Mouse (Mus musculus): ENCODE results near the gene Tedc2.

Gene Tedc2

DNA sequence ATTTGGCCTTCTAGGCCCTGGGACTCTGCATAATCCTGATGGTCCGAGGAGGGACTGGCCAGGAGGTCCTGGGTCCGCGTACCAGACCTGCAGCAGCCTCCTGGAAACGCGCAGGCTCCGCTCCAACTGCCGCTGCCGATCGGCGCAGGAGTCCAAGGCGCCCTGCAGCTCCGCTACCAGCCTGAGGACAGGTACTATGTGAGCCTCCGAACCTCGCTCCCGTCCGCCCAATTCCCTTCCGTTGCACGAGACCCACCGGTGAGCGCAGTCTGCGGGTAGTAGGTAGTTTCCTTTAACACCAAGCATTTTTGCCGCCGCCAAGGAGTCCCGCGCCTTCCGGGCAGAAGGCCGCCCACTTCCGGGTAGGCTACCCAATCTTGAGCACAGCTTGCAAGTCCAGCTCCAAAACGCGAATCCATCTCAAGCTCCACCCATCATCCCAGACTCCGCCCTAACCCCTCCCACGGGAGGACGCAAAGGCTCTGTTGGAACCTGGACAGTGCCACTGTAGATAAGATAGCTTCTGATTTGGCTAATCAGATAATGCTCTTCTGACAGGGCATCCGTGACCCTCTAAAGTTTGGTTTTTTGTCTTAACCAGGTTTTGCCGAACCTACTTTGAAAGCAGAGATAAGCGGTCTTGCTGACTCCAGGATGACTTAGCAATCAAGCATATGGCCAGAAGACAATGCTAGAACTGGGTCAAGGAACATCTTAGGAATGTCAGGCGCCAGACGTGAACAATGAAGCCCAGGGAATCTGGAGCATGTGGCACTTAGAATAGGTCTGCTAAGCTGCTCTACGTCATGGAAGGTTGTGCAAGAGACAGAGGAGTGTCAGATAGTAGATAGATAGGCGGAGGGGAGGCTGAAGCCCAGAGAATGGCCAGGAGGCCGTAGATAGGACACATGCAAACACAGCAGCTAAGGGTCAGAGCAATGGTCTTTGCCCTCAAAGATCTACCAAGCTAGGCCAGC lies at the start of gene Tedc2:
Tedc2 (minus strand) TSS at position 417 of the 977 bp plus-strand sequence.
- peak; percentile 96 for TF ChIP-seq GATA4 (IDR thresholded peaks at IDR 0.05; ENCODE audit: insufficient replicate concordance, low read length)

DNA sequence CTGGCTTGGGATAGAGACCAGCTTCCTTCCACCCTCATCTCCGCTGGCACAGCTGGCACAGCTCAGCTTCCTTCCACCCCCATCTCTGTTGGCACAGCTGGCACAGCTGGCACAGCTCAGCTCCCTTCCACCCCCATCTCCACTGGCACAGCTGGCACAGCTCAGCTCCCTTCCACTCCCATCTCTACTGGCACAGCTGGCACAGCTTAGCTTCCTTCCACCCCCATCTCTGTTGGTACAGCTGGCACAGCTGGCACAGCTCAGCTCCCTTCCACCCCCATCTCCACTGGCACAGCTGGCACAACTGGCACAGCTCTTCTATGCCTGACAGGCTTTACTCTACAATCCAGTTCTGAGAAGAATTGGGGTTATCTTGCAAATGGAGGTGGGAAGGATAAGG lies 46.5 kb upstream of the Tedc2 start:
- TF ChIP-seq GATA4 (IDR thresholded peaks at IDR 0.05; ENCODE audit: insufficient replicate concordance, low read length): no peak

DNA sequence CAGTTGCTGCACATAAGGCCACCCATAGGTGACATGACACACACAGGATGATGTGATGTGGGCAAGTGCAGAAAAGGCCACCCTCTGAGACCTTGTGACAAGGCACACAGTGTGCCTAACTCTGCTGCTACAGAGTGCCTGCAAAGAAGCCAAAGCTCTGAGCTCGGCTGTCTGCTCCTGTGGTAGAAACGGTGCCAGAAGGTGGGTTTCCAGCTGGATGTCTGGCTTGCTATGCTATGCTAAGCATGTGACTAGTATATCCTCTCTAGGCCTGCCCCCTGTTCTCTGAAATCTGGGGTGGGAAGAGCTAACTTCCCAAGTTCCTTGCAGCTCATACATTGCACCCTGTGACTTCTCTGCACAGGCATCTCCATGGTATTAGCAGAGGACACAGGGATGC lies 44.1 kb upstream of the Tedc2 start:
- TF ChIP-seq GATA4 (IDR thresholded peaks at IDR 0.05; ENCODE audit: insufficient replicate concordance, low read length): no peak

DNA sequence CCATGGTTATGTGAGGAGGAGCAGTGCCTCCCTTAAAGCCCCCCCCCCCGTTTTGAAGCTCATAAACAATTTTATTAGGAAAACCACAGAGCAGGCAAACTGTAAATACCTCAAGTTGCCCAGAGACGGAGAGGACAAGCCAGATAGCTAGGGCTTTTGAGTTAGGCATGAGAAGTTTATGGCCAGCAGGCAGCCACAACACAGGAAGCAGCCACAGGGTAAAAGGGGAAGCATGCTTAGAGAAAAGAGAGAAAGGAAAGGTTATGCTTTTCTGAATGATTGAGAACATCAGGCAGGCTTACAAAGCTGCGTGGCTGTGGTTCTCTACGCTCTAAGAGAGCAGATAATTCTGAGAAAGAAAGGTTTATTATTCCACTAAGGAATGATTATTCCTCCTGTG lies 39.9 kb upstream of the Tedc2 start:
- no peak for TF ChIP-seq GATA4 (IDR thresholded peaks at IDR 0.05; ENCODE audit: insufficient replicate concordance, low read length)

DNA sequence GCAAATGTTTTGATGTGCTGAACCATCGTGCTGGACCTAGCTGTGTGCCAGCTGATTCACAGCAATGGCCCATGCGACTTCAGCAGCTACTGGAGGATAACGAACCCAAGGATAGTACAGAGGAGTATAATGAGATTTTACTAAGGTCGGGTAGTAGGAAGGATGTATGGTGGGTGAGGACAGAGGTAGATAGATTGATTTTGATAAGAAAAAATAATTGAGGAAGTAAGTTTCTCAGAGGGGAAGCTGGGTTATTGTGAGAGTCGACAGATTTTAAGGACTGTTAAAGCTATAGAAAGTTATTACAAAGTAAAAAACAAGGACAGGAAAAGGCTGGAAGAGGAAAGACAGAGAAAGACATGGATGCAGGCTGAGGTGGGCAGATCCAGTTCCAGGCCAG lies 39.1 kb upstream of the Tedc2 start:
- TF ChIP-seq GATA4 (IDR thresholded peaks at IDR 0.05; ENCODE audit: insufficient replicate concordance, low read length): no peak

DNA sequence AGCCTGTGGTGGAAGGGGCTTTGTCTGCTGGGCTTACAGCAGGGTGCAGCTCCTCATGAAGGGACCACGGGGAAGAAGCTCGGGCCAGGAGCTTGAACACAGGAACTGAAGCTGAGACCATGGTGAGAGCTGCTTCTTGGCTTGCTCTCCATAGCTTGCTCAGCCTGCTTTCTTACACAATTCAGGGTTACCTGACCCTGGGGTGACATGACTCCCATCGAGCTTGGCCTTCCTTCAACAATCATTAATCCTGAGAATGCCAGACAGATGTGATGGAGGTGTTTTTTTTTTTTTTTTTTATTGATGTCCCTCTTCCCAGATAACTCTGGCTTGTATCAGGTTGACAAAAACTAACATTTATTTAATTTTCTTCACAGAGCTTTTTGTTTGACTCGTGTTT lies 38.3 kb upstream of the Tedc2 start:
- TF ChIP-seq GATA4 (IDR thresholded peaks at IDR 0.05; ENCODE audit: insufficient replicate concordance, low read length): no peak

DNA sequence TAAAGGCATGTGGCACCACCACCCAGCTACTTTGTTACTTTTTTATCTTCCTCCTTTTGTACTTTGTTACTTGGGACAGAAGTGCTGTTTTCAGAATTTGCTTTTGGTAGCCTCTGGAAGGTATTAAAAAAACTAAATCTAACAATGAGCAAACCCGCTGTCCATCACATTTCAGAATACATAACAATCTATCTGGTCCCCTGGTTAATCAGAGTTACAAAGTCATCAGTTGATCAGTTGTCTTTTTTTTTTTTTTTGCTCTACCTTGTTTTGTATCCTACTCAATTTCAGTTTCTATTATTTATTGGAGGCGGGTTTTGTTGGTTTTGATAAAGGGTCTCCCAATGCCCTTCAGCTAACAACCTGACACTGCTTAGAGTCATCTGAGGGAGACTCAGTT lies 31.7 kb upstream of the Tedc2 start:
- no peak for TF ChIP-seq GATA4 (IDR thresholded peaks at IDR 0.05; ENCODE audit: insufficient replicate concordance, low read length)

DNA sequence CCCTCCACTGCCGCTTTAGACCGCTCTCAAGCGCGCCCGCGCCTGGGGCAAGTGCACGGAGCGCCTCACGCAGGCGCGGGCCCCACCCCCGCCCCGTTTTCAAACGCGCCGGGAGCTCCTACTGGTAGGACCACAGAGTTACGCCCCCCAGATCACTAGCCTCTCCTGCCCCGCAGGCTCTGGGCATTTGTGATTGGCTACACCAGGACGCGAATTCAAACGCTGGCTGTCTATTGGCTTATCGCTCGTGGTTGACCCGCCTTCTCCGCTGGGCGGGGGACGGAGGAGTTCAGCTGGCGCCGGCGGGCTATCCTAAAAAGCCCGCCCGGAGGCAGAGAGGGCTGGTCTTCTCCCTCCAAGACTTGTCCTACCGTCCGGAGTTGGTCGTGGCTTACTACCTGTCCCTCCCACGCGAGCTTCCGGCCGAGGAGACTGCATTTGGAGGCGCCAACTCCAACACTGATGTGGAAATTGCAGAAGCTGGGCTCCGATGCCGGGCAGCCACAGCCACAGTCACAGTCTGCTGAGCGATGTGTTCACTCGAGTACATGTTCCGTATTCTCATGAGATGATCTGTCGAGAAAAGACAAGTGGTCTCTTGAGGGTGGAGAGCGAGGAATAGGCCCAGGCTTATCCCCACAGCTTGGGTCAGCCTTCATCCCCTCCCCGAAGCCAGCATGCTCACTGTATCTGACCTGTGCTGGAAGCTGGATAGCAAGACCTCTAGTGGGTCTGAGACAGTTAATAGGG lies 30.8 kb upstream of the Tedc2 start, which contains the start of gene Ccnf:
Ccnf (minus strand) TSS at position 165 of the 750 bp plus-strand sequence.
- TF ChIP-seq GATA4 (IDR thresholded peaks at IDR 0.05; ENCODE audit: insufficient replicate concordance, low read length): peak; percentile 3; the same call in 1 of the 2 replicates

DNA sequence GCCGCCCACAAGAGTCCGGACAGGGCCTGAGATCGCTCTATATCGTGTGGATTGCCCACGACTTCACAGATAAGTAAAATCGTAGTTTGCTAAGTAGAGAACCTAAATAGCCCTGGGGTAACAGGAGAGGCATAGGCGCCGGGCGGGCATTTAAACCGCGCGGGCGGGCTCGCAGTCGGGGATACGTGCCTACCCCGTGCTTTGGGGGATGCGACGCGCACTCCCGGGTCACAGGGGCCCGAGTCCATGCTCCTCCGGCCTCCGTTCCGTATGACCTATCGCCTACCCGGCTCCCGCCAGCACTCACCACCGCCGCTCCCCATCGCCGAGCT lies 30.3 kb upstream of the Tedc2 start:
- no peak for TF ChIP-seq GATA4 (IDR thresholded peaks at IDR 0.05; ENCODE audit: insufficient replicate concordance, low read length)

DNA sequence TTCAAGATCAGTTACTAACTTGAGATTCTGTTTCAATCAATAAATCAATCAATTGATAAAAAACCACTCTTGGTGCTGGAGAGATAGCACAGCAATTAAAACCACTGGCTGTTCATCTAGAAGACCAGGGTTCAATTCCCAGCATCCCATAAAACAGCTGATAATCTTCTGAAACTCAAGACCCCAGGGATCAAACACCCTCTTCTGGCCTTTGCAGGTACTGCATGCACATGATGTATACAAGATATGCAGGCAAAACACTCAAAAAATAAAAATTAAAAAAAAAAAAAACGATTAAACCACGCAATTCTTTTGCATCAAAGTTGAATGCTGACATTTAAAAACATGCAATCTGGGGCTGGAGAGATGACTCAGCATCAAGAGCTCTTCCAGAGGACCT lies 28.0 kb upstream of the Tedc2 start:
- TF ChIP-seq GATA4 (IDR thresholded peaks at IDR 0.05; ENCODE audit: insufficient replicate concordance, low read length): no peak

DNA sequence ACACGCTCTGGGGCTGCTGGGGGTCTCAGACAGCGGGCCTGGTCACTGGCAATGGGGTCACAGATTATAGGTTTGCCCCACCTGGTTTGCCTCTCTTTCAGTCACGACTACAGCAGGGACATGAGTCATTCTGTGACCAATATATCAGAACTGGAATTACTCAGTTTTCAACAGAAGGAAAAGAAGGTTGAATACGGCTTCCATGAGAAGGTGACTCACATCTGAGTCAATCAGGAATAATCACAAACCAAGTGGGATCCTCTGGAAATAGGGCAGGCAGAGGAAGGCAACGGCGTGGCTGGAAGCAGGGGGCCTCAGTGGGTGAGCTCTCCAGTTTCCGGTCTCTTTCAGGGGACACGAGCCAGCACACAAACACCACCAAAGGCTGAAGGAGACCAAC lies 23.4 kb upstream of the Tedc2 start:
- TF ChIP-seq GATA4 (IDR thresholded peaks at IDR 0.05; ENCODE audit: insufficient replicate concordance, low read length): no peak

DNA sequence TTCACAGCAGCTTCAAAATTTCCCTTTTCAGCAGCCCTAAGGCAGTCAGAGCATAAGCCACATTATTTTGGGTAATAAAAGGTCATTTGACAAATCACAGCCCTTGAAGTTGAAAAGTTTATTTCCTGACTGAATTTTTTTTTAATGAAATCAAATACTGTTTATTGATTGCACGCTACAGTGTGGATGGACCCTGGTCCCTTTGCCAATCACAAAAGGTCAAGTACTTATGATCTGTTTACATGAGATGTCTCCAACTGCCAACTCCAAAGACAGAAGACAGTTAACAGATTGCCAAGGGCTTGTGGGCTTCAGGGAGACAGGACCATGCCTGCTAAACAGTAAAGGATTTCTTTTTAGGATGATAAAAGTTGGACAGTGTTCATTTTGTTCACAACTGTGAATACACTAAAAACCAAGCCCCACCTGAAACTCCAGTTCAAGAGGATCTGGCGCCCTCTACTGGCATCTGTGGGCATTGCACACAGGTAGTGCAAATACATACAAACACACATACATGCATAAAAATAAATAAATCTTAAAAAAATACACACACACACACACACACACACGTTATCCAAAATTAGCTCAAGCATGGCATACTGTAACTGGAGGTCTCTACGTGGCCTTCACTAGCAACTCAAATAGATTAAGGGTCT lies 22.8 kb upstream of the Tedc2 start:
- TF ChIP-seq GATA4 (IDR thresholded peaks at IDR 0.05; ENCODE audit: insufficient replicate concordance, low read length): no peak

DNA sequence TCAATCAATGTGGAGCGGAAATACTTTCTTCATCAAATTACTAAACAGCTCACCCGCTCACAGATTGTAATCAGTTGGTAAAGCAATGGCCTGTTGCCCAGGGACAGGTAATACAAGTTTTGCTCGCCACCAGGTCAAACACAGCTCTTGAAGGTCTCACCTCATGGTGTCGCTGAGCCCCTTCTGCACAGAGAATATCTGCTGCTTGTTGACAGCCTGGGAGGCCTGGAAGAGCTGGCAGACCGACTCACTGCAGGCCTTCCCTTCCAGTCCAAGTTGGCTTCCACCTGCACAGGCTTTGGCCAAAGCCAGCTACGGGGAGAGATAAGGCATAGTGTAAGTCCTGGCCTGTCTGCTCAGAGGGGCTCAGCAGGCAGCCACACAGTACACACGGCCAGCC lies 16.3 kb upstream of the Tedc2 start:
- TF ChIP-seq GATA4 (IDR thresholded peaks at IDR 0.05; ENCODE audit: insufficient replicate concordance, low read length): no peak

DNA sequence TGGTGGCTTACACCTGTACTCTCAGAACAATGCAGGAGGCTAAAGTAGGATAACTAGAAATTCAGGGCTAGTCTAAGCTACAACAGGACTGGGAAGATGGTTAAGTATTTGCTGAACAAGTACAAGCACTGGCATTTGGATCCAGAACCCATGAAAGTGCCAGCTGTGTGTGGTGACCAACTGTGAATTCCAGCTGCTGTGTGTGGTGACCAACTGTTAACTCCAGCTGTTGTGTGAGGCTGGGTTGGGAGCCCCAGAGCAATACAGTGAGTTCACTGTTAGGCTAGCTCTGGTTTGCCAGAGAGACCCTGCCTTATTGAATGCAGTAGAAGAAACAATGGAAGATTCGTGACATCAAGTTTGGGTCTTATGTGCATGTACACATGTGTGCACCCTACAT lies 15.8 kb upstream of the Tedc2 start:
- TF ChIP-seq GATA4 (IDR thresholded peaks at IDR 0.05; ENCODE audit: insufficient replicate concordance, low read length): no peak

DNA sequence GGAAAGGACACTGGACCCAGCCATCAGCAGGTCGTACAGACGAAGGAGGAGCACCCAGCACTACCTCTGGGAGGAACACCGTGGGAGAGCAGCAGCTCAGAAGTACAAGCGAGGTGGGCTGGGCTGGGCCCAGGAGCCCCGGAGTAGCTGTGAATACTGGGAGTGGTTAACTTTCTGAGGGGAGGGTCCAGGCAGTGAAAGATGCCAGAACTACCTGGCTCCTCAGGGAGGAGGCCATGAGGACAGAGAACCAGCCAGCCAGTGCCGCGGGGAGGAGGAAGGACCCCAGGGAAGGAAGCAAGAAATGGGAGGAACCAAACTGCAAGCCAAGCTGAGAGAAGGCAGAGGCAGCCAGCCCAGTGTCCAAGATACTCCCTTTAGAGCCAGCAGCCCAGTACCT lies 7.3 kb upstream of the Tedc2 start:
- no peak for TF ChIP-seq GATA4 (IDR thresholded peaks at IDR 0.05; ENCODE audit: insufficient replicate concordance, low read length)

DNA sequence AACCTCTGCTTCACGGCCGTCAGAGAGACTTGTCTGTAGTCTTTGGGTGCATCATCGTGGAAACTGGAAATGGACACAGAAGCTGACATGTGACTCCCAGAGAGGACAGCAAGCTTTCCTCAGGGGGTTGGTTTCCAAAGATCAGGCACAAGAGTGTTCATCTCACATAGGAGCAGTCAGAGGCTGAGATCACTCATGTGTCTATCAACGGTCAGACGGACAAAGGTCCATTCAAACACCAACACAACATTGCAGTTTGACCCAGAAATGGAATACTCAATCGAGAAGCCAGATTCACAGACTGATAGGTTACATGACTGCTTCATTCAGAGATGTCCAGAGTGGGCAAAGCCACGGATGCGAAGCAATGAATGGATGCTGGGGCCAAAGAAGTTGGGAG lies 6.1 kb upstream of the Tedc2 start:
- TF ChIP-seq GATA4 (IDR thresholded peaks at IDR 0.05; ENCODE audit: insufficient replicate concordance, low read length): no peak

Measured in liver, adult (tissue).